Mouse (Mus musculus) v-Abl transformed pro-B cells (cell line): ENCODE data around the gene Arr3.

ENCODE experiments used
- in situ Hi-C, 2 experiments: fragments of 400-800 bp; cut with MboI; formaldehyde crosslinking; loops; one replicate each; pipeline ENCODE4 v1.15.1; 2025; ENCODE audit not compliant: unreplicated experiment in 2 of 2

The Arr3 gene

GRCm38 (mm10) chrX:100605314-100605713, at the start of gene Arr3:
Arr3 (plus strand) TSS chrX:100605497.
- in situ Hi-C loops, result loop anchor here in 1 of 2 experiments (25.0 kb wide), 1 partner anchor 332 kb away; no protein-coding TSS in a partner anchor

- in situ Hi-C loops, result no loop called here
Measured at GRCm38 (mm10) chrX:100556026-100556425, 49.3 kb upstream of the Arr3 start.

GRCm38 (mm10) chrX:100565696-100566095, 39.6 kb upstream of the Arr3 start:
- in situ Hi-C loops, result no loop called here

GRCm38 (mm10) chrX:100571951-100572350, 33.3 kb upstream of the Arr3 start, which contains the start of gene Awat1:
Awat1 (plus strand) TSS chrX:100572251.
- in situ Hi-C loops, result no loop called here

GRCm38 (mm10) chrX:100594791-100595190, 10.5 kb upstream of the Arr3 start, which contains the start of gene P2ry4:
P2ry4 (minus strand) TSS chrX:100594869.
- in situ Hi-C loops, result no loop called here

GRCm38 (mm10) chrX:100597439-100597838, 7.9 kb upstream of the Arr3 start:
- in situ Hi-C loops, result no loop called here

- in situ Hi-C loops, result loop anchor here in 1 of 2 experiments (25.0 kb wide), 1 partner anchor 338 kb away; no protein-coding TSS in a partner anchor
Measured at GRCm38 (mm10) chrX:100599755-100600154, 5.5 kb upstream of the Arr3 start.

- in situ Hi-C loops, result loop anchor here in 1 of 2 experiments (25.0 kb wide), 1 partner anchor 319 kb away; no protein-coding TSS in a partner anchor
Measured at GRCm38 (mm10) chrX:100618488-100618887, 13.2 kb downstream of the Arr3 start.

GRCm38 (mm10) chrX:100621366-100621765, 16.1 kb downstream of the Arr3 start:
- in situ Hi-C loops, result loop anchor here in 1 of 2 experiments (25.0 kb wide), 1 partner anchor 316 kb away; no protein-coding TSS in a partner anchor

GRCm38 (mm10) chrX:100624242-100624641, 18.9 kb downstream of the Arr3 start:
- in situ Hi-C loops, result loop anchor here in 1 of 2 experiments (25.0 kb wide), 1 partner anchor 313 kb away; no protein-coding TSS in a partner anchor

- in situ Hi-C loops, result no loop called here
Measured at GRCm38 (mm10) chrX:100625146-100625545, 19.8 kb downstream of the Arr3 start.

- in situ Hi-C loops, result no loop called here
Measured at GRCm38 (mm10) chrX:100625546-100625801, 20.2 kb downstream of the Arr3 start, which contains the start of gene Kif4. Kif4 (plus strand) TSS chrX:100625737.

- in situ Hi-C loops, result no loop called here
Measured at GRCm38 (mm10) chrX:100625802-100626793, 20.8 kb downstream of the Arr3 start, which contains the start of gene Pdzd11. Pdzd11 (minus strand) TSS chrX:100626568.

GRCm38 (mm10) chrX:100629076-100629475, 23.8 kb downstream of the Arr3 start:
- in situ Hi-C loops, result no loop called here

GRCm38 (mm10) chrX:100638477-100638876, 33.2 kb downstream of the Arr3 start:
- in situ Hi-C loops, result no loop called here

GRCm38 (mm10) chrX:100652848-100653247, 47.6 kb downstream of the Arr3 start:
- in situ Hi-C loops, result no loop called here

- in situ Hi-C loops, result no loop called here
Measured at GRCm38 (mm10) chrX:100664825-100665224, 59.5 kb downstream of the Arr3 start.
